In the genomic region with DNA sequence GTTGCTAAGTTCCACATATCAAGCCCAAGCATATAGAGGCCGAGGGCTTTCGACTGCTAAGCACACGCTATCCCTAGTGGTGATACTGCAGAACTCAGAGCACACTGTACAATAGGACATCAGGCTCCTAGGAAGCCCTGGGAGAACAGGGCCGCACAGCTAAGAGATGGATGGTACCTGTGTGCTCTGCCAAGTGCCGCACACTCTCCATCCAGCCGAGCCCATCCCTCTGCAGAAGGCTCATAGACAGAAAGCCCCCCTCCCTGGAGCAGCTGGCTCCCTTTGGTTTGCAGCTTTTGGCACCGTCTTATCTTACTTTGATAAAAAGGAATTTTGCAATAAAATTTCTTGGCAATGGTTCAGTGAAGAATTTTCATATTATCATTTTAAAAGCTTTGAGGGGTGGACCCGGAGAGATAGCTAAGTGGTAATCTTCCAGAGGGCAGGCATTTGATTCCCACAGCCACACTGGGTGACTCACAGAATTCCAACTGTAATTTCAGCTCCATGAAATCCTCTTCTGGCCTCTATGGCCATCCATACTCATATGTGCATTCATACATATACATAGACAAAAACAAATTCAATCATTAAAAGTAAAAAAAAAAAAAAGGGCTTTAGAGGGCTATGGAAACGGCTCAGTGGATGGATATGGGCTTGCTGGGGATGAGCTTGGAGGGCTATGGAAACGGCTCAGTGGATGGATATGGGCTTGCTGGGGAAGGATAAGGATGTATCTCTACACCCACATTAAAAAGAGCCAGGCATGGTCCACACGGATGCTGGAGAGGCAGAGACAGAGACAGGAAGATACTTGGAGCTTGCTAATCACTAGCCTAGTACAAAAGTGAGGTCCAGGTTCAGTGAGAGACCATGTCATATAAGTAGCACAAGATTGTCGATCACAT, we compare ENCODE assay signal across 11 mouse cellular contexts. TPM values are rescaled to one million over a fixed set of nuclear protein-coding genes. Genes with fewer than 3 reads are reported as not detected.
DNase-seq lines count a peak whose midpoint lies in the region; ATAC-seq and TF ChIP-seq lines count a peak whose summit lies in the region.
"Had no signal": no experiment of that assay in that cellular context is flagged by ENCODE, and none has a peak within 500 bp of the region (broad histone marks: within the 10 kb centered on the region; RNA-seq: fewer than 3 reads in every experiment).

No protein-coding gene starts in this region.

- dilution Hi-C loops in CH12.LX (cut with MboI; ENCODE audit: extremely low pct_ligation_motif_present, extremely low pct_unique_long_range_greater_than_20kb, low sequenced_read_pairs): no loop called here

- ATAC-seq in kidney, embryonic 14.5 days (ENCODE audit: low FRiP score, low TSS enrichment): peak; percentile 76
- 0 out of 2 replicates have a peak, but pooled peaks have one; percentile 11 for ATAC-seq in limb, embryonic 14.5 days (ENCODE audit: low FRiP score, low read depth)
- ATAC-seq: forebrain, embryonic 14.5 days had no signal

- H3K79me2 ChIP-seq in CH12.LX (replicated peaks; ENCODE audit: control insufficient read depth, extremely low read depth, insufficient read depth, poor library complexity, severe bottlenecking): no peaks in the 10 kb centered on the region

- no peaks in the 10 kb centered on the region for H3K9me3 ChIP-seq in kidney, embryonic 14.5 days (ENCODE audit: control insufficient read depth, low read length)
- no peaks in the 10 kb centered on the region for H3K9me3 ChIP-seq in CH12.LX (replicated peaks; ENCODE audit: low read length)
- H3K9me3 ChIP-seq in limb, embryonic 14.5 days (ENCODE audit: control insufficient read depth, low read length): no peaks in the 10 kb centered on the region
- H3K9me3 ChIP-seq: midbrain, embryonic 10.5 days had no signal

- no peak overlapping the region; the same call in 1 of the 2 replicates for H3K27ac ChIP-seq in kidney, embryonic 14.5 days (ENCODE audit: low read depth, low read length)
- no peak overlapping the region for H3K27ac ChIP-seq in CH12.LX (ENCODE audit: insufficient read depth, low read depth)
- H3K27ac ChIP-seq in limb, embryonic 14.5 days (replicated peaks; ENCODE audit: low read depth, low read length): no peak overlapping the region
- no peak overlapping the region for H3K27ac ChIP-seq in left cerebral cortex, adult 2 months
- H3K27ac ChIP-seq: midbrain, embryonic 10.5 days had no signal

- peak; percentile 24 for TF ChIP-seq RAD21 in CH12.LX (IDR thresholded peaks at IDR 0.05; ENCODE audit: low read depth, low read length)

- no peak for TF ChIP-seq POLR2A in CH12.LX (IDR thresholded peaks at IDR 0.05; ENCODE audit: low read depth, low read length)
- no peak for TF ChIP-seq POLR2A in limb, embryonic 14.5 days (IDR thresholded peaks at IDR 0.05; ENCODE audit: borderline replicate concordance, extremely low read depth, insufficient read depth, insufficient read length)

- intact Hi-C loops in left cerebral cortex, adult 2 months (cut with DNase I): loop anchor here (5.0 to 10.0 kb wide), 2 partner anchors 68 to 195 kb away; a partner anchor contains a TSS

- no peak for TF ChIP-seq EP300 in CH12.LX (IDR thresholded peaks at IDR 0.05; ENCODE audit: low read length)

- no peak overlapping the region for H3K4me2 ChIP-seq in kidney, embryonic 14.5 days (replicated peaks; ENCODE audit: low read depth, low read length)
- no peak overlapping the region for H3K4me2 ChIP-seq in CH12.LX (ENCODE audit: insufficient read depth, low read depth, poor library complexity, severe bottlenecking)
- H3K4me2 ChIP-seq in limb, embryonic 14.5 days (replicated peaks; ENCODE audit: low read depth, low read length, severe bottlenecking): no peak overlapping the region

- no peak overlapping the region for H3K9ac ChIP-seq in kidney, embryonic 14.5 days (ENCODE audit: low read depth, low read length)
- no peak overlapping the region for H3K9ac ChIP-seq in CH12.LX (ENCODE audit: insufficient read depth, low read depth)
- H3K9ac ChIP-seq in limb, embryonic 14.5 days (ENCODE audit: low read depth, low read length, severe bottlenecking): no peak overlapping the region

- in situ Hi-C loops in CH12.LX (cut with MboI; ENCODE audit: low pct_ligation_motif_present, low pct_unique_long_range_greater_than_20kb, low sequenced_read_pairs): no loop called here

- H3K27me3 ChIP-seq in kidney, embryonic 14.5 days (ENCODE audit: control insufficient read depth, insufficient read depth, low read length): no peaks in the 10 kb centered on the region
- H3K27me3 ChIP-seq in CH12.LX (replicated peaks): no peaks in the 10 kb centered on the region
- no peaks in the 10 kb centered on the region for H3K27me3 ChIP-seq in limb, embryonic 14.5 days (ENCODE audit: control insufficient read depth, insufficient read depth, low read length)

- WGBS in kidney, embryonic 14.5 days: 79% methylated on average over 12 of the region's 12 CpGs
- 75% methylated on average over 12 of the region's 12 CpGs for WGBS in limb, embryonic 14.5 days

- peak in 1 of 2 experiments; percentile 18; a peak in 1 of 4 replicates for TF ChIP-seq CTCF in CH12.LX (conservative IDR thresholded peaks at IDR 0.05 in 1 of 2, IDR thresholded peaks at IDR 0.05 in 1 of 2; ENCODE audit: low read depth in 2 of 2, low read length in 2 of 2)
- TF ChIP-seq CTCF in left cerebral cortex, adult 2 months (IDR thresholded peaks at IDR 0.05): no peak; the same call in 1 of the 2 replicates

- no peaks in the 10 kb centered on the region; the same call in 1 of the 2 replicates for H3K36me3 ChIP-seq in kidney, embryonic 14.5 days (ENCODE audit: control insufficient read depth, insufficient read depth, low read length)
- H3K36me3 ChIP-seq in CH12.LX (replicated peaks in 1 of 2; ENCODE audit: control insufficient read depth in 1 of 2, insufficient read depth in 1 of 2, low read length in 1 of 2): peaks cover 0 to 18% of the 10 kb centered on the region in 2 experiments
- 0 out of 2 replicates have a peak, but pooled peaks cover 3% of the 10 kb centered on the region for H3K36me3 ChIP-seq in limb, embryonic 14.5 days (ENCODE audit: control insufficient read depth, insufficient read depth, low read length)
- H3K36me3 ChIP-seq: midbrain, embryonic 10.5 days had no signal

- H3K4me1 ChIP-seq in kidney, embryonic 14.5 days (ENCODE audit: control insufficient read depth, insufficient read depth, low read length): no peaks in the 10 kb centered on the region
- H3K4me1 ChIP-seq in CH12.LX (ENCODE audit: control insufficient read depth in 1 of 2, insufficient read depth in 2 of 2): peaks cover 0 to 3% of the 10 kb centered on the region in 2 experiments; a peak in 1 of 4 replicates
- H3K4me1 ChIP-seq in limb, embryonic 14.5 days (ENCODE audit: control insufficient read depth, insufficient read depth, low read length): peaks cover 17% of the 10 kb centered on the region
- H3K4me1 ChIP-seq: midbrain, embryonic 10.5 days had no signal

- no peak for DNase-seq in kidney, adult 18-20 months
- no peak for DNase-seq in CH12.LX (ENCODE audit: extremely low read depth)
- peak; percentile 52 for DNase-seq in heart, adult 8-10 months (ENCODE audit: low spot score)
- peak; percentile 69 for DNase-seq in limb, embryonic 14.5 days (ENCODE audit: low spot score)
- no peak for DNase-seq in left cerebral cortex, adult 2 months (ENCODE audit: extremely low spot score in 1 of 2, low spot score in 2 of 2)
- DNase-seq in cerebellum, adult 9-11 months: no peak
- no peak for DNase-seq in c-Kit-positive CD71-positive TER-119-positive erythroid progenitor cells, embryonic 14.5 days (ENCODE audit: low spot score)
- DNase-seq: right cerebral cortex, postnatal 25 days had no signal

- no peak overlapping the region for H3K4me3 ChIP-seq in kidney, embryonic 14.5 days (ENCODE audit: low read length)
- H3K4me3 ChIP-seq in CH12.LX (replicated peaks in 1 of 3; ENCODE audit: low read depth in 2 of 3, low read length in 2 of 3, poor library complexity in 1 of 3): no peak overlapping the region
- no peak overlapping the region for H3K4me3 ChIP-seq in limb, embryonic 14.5 days (replicated peaks; ENCODE audit: low read length)
- no peak overlapping the region for H3K4me3 ChIP-seq in left cerebral cortex, adult 2 months
- H3K4me3 ChIP-seq: midbrain, embryonic 10.5 days had no signal

TF ChIP-seq in CH12.LX, 34 proteins besides CTCF, POLR2A, EP300 and RAD21:
- no peak for TF ChIP-seq TCF12 (IDR thresholded peaks at IDR 0.05; ENCODE audit: low read depth, low read length)
- no peak for TF ChIP-seq MXI1 (IDR thresholded peaks at IDR 0.05; ENCODE audit: low read depth, low read length)
- no peak for TF ChIP-seq E2F4 (IDR thresholded peaks at IDR 0.05; ENCODE audit: insufficient replicate concordance, low read depth, low read length)
- peak; percentile 4; the same call in 1 of the 2 replicates for TF ChIP-seq SMC3 (IDR thresholded peaks at IDR 0.05; ENCODE audit: low read depth, low read length)
- TF ChIP-seq MAX (IDR thresholded peaks at IDR 0.05; ENCODE audit: low read length): no peak

RNA-seq across cellular contexts. Expression of a gene that starts 30.2 kb away (rescaled TPM):
- polyA plus RNA-seq in kidney, embryonic 14.5 days (2014; fragmentation: Nextera tagmentation; extraction: Ambion mirVana): 20.7 and 37.8 TPM in 2 replicates
- total RNA-seq in CH12.LX (2012; rRNA removed) (57.5 and 61.8 TPM in 2 replicates), CH12.LX (2014; rRNA removed) (25.6 and 27.8 TPM in 2 replicates)
- 32.3 and 34.6 TPM in 2 replicates for polyA plus RNA-seq in CH12.LX (2012; ENCODE audit: insufficient read length, low read depth)
- 100 to 1,000 TPM; 103 to 124 (median 118) TPM for total RNA-seq in heart, adult 8-10 months (2022)
- polyA plus RNA-seq in limb, embryonic 14.5 days (2012; rRNA removed): 97.3 and 99.6 TPM in 2 replicates
- polyA plus RNA-seq in limb, embryonic 14.5 days (2014; fragmentation: Nextera tagmentation; extraction: Ambion mirVana): 60.6 and 62.4 TPM in 2 replicates
- total RNA-seq in left cerebral cortex, adult 2 months (2021): 10 to 100 TPM; 29.1 to 29.3 TPM

Comparison
In these comparisons a context has a peak if more than half of its experiments do, and no peak if none do; other contexts are left out.
1. DNase-seq: peak in heart, adult 8-10 months (single experiment) and limb, embryonic 14.5 days (single experiment); none in kidney, adult 18-20 months (single experiment), CH12.LX (single experiment), left cerebral cortex, adult 2 months (0 of 2), cerebellum, adult 9-11 months (single experiment) and c-Kit-positive CD71-positive TER-119-positive erythroid progenitor cells, embryonic 14.5 days (single experiment).